Mouse (Mus musculus) gastrocnemius, adult 2 months (tissue): Measurements from ENCODE around the gene Arl4a. TPM values are rescaled to one million over a fixed set of nuclear protein-coding genes. Genes with fewer than 3 reads are reported as not detected.

Experiments
- DNase-seq: peaks from one replicate; pipeline ENCODE4 v3.0.0; 2022
- H3K27ac ChIP-seq: fragments of 200-600 bp; 2 replicates; pipeline ENCODE4 v1.8.1; 2022; ENCODE audit warnings: mild to moderate bottlenecking
- H3K4me3 ChIP-seq: fragments of 200-600 bp; 2 replicates; pipeline ENCODE4 v1.8.1; 2022; ENCODE audit warnings: mild to moderate bottlenecking, moderate library complexity
- CTCF ChIP-seq: fragments of 200-600 bp; IDR thresholded peaks from 2 replicates; pipeline ENCODE4 v1.8.1; 2022; ENCODE audit warnings: antibody characterized with exemption, mild to moderate bottlenecking, moderate library complexity
- intact Hi-C: fragments of 180-260 bp; cut with DNase I; formaldehyde crosslinking; loops from one replicate; pipeline ENCODE4 v1.15.1; 2025
- total RNA-seq, 2 experiments: library from RNA; stranded (reverse); gene quantifications; 2 replicates each; pipeline ENCODE4 v1.2.3; 2021

The Arl4a gene
- total RNA-seq, 2 experiments from 2014 or later, result 24.4 to 26.9 TPM

DNA sequence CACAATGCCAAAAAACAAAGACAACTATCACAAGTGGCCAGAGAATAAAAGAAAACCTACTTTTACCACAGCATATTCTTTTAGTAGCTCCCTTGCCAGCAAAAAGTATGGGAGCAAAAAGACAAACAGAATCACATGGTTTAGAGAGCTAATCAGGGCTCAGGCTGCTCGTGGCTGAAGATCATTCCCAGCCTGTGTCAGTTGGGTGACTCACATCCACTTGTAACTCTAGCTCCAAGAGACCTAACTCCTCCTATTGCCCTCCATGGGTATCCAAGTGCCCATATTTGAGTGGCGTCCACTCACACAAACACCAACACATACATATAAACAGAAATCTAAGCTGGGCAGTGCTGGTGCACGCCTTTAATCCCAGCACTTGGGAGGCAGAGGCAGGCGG lies 8.6 kb downstream of the Arl4a start:
- no peak for DNase-seq
- Histone ChIP-seq H3K4me3 (no peak overlapping the region), H3K27ac (no peak overlapping the region)
- no peak for TF ChIP-seq CTCF
- intact Hi-C loops, result no loop called here

- TF ChIP-seq CTCF, result no peak
Observed at GRCm38 (mm10) chr12:40027846-40028245, 10.0 kb downstream of the Arl4a start.

GRCm38 (mm10) chr12:40027444-40027843 lies 10.4 kb downstream of the Arl4a start:
- no peak overlapping the region for H3K4me3 ChIP-seq
- intact Hi-C loops, result no loop called here
- no peak for DNase-seq
- no peak overlapping the region for H3K27ac ChIP-seq
- TF ChIP-seq CTCF, result no peak

More at GRCm38 (mm10) chr12:40027846-40028245, 10.0 kb downstream of the Arl4a start:
- no peak overlapping the region for H3K27ac ChIP-seq
- intact Hi-C loops, result no loop called here
- DNase-seq, result no peak
- H3K4me3 ChIP-seq, result no peak overlapping the region

DNA sequence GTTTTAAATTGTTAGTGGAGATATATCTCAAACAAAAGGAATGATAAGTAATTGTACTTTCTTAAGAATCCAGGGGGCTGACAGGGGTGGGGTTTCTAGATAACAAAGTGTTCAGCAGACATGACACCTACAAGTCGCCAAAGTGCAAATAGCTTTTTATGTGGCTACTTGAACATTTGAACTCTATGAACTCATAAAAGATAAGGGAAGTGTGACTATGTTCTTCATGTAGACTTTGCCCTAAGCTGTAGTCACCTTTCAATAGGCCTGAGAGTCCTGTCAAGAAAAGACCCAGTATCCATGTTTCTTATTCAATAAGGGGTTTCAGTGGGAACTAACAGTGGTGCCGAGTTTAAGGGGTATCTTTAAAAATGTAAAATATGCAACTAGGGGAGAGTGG lies 13.9 kb downstream of the Arl4a start:
- no peak for DNase-seq
- no peak for TF ChIP-seq CTCF
- Histone ChIP-seq H3K27ac (no peak overlapping the region), H3K4me3 (no peak overlapping the region)
- intact Hi-C loops, result no loop called here

DNA sequence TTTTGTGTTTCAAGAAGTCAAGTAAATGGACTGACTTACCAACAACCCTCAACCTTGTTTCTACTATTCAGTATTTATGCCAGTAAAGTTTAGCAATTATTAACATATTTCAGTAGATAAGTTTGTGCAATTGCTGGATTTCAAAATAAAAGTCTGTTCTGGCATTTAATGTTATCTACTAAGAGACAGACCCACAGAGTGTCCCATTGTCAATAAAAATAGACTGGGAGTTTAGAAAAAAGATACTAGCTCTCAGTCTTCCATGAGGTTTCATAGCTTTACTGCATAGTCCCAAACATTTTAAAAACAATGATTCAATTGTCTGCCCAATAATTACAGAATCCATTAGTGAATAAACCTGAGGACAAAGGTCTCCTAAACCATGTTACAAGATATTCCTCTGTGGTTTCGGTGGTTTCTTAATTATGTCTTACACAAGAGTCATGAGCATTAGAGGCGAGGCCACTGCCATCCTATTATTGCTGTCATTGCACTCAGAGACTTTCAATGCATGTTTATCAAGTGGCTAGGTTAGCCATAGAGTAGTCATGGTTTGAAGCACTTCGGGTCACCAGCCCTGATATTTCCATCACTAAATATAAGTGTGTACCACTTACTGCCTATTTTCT lies 14.7 kb downstream of the Arl4a start:
- intact Hi-C loops, result no loop called here
- no peak for TF ChIP-seq CTCF
- Histone ChIP-seq H3K27ac (no peak overlapping the region), H3K4me3 (no peak overlapping the region)
- DNase-seq, result no peak

DNA sequence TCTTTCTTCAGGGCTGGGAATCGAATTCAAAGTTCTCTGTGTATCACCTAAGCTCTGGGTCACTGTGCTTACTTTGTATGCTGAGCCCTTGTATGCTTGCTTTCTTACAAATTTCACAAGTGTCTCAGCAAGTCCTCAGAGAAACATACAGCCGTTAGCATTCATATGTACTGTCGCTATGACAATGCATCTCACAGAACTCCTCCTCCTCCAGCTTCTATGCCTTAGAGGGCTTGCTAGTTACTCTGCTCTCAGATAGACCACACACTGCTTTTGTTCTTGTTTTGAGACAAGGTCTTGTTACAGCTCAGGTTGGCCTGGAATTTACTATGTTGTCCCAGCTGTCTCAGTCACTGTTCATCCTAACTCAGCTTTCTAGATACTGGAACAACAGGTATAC lies 15.5 kb downstream of the Arl4a start:
- no peak for DNase-seq
- intact Hi-C loops, result no loop called here
- no peak overlapping the region for H3K4me3 ChIP-seq
- TF ChIP-seq CTCF, result no peak
- H3K27ac ChIP-seq, result no peak overlapping the region

DNA sequence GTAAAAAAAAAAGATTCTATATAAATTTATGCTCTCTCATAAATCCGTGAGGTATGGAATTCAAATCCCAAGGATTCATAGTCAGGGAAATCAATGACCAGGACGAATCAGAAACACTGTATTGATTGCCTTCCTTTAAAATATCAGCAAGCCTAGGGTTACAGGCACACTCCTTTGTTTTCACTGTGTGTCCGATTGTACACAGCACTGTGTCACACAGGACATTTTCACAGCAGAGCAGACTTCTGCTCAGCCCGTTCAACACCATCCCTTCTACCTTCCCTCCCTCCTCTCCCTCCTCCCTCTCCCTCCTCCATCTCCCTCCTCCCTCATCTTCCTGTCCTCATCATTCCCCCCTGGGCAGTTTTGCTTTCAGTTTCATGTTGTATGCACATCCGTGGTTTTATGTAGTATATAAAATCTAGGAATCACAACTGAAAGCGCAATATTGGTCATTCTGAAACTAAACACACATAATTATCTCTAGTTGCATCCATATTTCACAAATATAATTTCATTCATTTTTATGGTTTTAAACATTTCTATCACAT lies 19.8 kb downstream of the Arl4a start:
- intact Hi-C loops, result no loop called here
- no peak for DNase-seq
- peak overlapping the region; percentile 91 for H3K27ac ChIP-seq
- no peak for TF ChIP-seq CTCF
- peak overlapping the region; percentile 36 for H3K4me3 ChIP-seq

DNA sequence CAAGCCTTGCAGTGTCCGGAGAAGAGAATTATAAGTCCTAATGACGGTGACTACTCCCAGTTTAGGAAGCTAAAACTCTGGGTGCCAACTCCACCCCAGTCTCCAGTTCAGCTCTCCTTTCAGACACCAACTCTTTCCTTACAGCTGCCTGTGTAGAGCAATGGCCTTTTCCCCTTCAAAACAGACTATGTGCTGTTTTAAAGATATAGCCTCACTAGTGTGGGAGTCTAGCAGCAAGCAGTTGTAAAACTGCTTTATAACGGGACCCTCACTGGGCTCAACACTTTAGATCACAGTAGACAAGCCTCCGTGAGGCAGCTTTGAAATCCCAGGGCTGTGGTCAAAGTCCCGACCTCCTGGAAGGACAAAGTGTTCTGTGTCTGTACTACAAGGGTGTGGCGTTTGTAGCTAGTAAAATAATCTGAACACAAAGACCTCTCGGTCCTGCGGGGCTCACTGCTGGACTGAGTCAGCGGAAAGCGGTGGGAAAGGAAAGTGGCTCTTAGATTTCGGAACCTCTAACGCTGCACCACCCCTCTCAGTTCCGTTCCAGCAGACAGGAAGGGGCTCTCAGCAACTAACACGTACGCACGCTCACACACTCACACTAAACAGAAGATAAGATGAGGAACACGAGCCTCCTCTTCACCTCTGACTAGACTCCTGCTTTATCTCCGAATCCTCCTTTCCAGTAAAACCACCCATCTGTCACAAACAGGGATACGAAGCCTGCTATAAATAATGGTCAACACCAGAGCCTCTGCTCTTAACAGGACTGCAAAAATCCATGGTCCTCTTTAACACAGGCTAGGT lies 21.0 kb downstream of the Arl4a start:
- intact Hi-C loops, result no loop called here
- TF ChIP-seq CTCF, result no peak
- peak; percentile 74 for DNase-seq
- Histone ChIP-seq H3K4me3 (peak overlapping the region; percentile 72), H3K27ac (peak overlapping the region; percentile 91)

DNA sequence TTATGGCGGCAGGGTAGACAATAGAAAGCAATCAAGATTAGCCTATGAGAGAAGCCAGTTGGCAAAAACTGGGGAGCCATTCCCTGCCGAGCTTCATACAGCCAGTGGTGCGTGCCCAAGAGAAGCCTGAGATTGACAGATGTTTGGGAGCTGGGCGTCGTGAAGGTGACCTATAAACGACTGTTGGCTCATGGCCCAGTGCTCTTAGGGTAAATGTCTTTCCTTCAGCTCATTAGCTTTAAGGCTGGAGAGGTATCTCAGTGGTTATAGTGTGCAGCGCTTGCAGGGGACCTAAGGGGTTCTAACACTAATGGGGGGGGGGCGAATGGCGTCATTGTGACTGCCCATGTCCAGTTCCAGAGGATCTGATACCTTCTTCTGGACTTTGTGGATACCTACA lies 21.8 kb downstream of the Arl4a start:
- no peak for TF ChIP-seq CTCF
- H3K27ac ChIP-seq, result peak overlapping the region; percentile 91
- no peak for DNase-seq
- intact Hi-C loops, result no loop called here
- H3K4me3 ChIP-seq, result peak overlapping the region; percentile 72; the same call in 1 of the 2 replicates

- no peak for DNase-seq
- intact Hi-C loops, result loop anchor here (5.0 kb wide), 1 partner anchor 88 kb away; no protein-coding TSS in a partner anchor
- TF ChIP-seq CTCF, result no peak
- H3K27ac ChIP-seq, result no peak overlapping the region
- no peak overlapping the region for H3K4me3 ChIP-seq
Observed at GRCm38 (mm10) chr12:40009866-40010265, 28.0 kb downstream of the Arl4a start.

- H3K4me3 ChIP-seq, result no peak overlapping the region
- intact Hi-C loops, result no loop called here
- no peak for TF ChIP-seq CTCF
- DNase-seq, result no peak
- H3K27ac ChIP-seq, result no peak overlapping the region
Observed at GRCm38 (mm10) chr12:40008459-40008858, 29.4 kb downstream of the Arl4a start.

DNA sequence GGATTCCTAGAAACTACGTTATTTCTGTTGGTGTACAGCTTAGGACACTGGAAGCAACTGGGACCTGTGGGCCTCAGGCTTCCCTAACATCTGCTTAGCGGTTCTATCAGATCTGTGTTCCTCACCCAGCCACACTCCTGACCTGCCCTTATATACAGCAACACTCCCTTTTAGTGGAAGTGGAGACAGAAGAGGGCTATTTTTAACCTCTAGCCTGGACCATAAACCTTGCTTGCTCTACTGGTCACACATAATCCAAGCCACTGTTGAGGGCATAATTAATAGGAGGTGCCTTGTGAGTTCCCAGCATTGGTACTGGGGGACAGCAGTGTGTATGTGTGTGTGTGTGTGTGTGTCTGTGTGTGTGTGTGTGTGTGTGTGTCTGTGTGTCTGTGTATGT lies 33.1 kb downstream of the Arl4a start:
- intact Hi-C loops, result no loop called here
- TF ChIP-seq CTCF, result no peak
- Histone ChIP-seq H3K4me3 (no peak overlapping the region), H3K27ac (no peak overlapping the region)
- no peak for DNase-seq

- H3K27ac ChIP-seq, result peak overlapping the region; percentile 49; the same call in 1 of the 2 replicates
- TF ChIP-seq CTCF, result no peak
- H3K4me3 ChIP-seq, result no peak overlapping the region
- no peak for DNase-seq
- intact Hi-C loops, result no loop called here
Observed at GRCm38 (mm10) chr12:39998853-39999195, 39.0 kb downstream of the Arl4a start.
